Mouse (Mus musculus): ENCODE data around the gene Ube2j2. TPM values are rescaled to one million over a fixed set of nuclear protein-coding genes. Genes with fewer than 3 reads are reported as not detected.

Ube2j2 gene
- 87.9 and 99.7 TPM in 2 replicates for polyA plus RNA-seq (2015; fragmentation: Nextera tagmentation; extraction: Ambion mirVana)

DNA sequence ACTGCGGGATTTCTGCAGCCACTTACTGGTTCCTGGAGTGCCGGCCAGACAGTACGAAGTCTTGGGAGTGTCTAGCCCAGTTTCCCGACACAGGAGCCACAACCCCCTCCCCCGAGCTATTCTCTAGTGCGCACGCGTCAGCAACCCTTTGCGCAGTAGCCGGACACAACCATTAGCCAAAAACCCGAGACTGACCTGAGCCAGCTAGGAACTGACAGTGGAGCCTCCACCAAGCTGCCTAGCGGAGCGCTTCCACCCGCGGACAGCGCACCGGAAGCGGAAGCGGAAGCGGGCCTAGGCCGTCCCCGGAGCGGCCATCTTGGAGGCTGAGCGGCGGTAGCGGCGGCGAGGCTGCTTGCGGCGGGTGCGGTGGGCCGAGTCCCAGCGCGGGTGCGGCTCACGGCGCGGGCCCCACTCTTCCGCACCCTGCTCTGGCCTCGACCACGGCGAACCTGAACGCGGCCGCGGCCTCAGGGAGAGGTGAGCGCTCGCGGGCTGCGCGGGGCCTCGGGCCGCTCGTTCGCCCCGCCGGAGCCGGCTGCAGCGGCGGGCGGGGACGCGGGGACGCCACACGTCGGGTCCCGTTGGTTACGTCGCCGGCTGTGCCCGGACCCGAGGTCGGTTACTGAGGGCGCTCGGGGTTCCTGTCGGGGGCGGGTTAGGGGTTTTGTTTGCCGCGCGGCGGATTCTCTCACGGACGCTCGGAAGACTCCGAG, at the start of gene Ube2j2:
Gene Ube2j2 (plus strand): TSS at position 298 of the 716 bp plus-strand sequence.
- Histone ChIP-seq H3K36me3 (peaks cover 20% of the 10 kb centered on the region), H3K9me3 (no peaks in the 10 kb centered on the region), H3K4me2 (peak within 1 kb of the TSS; percentile 90), H3K4me3 (peak within 1 kb of the TSS; percentile 98), H3K27ac (peak within 1 kb of the TSS; percentile 93), H3K27me3 (no peaks in the 10 kb centered on the region), H3K9ac (peak within 1 kb of the TSS; percentile 91), H3K4me1 (peaks cover 22% of the 10 kb centered on the region)
- ATAC-seq (ENCODE audit: insufficient number of reproducible peaks, low FRiP score, low TSS enrichment, low read depth): peak; percentile 93
- WGBS: under 1% methylated on average over 74 of the region's 85 CpGs

GRCm38 (mm10) chr4:155894311-155894881, 49.2 kb upstream of the Ube2j2 start:
- WGBS: 19% methylated on average over 8 of the region's 8 CpGs
- peak overlapping the region; percentile 92 for H3K4me3 ChIP-seq
- H3K36me3 ChIP-seq: peaks cover 33% of the 10 kb centered on the region
- peak overlapping the region; percentile 17 for H3K27ac ChIP-seq
- no peaks in the 10 kb centered on the region for H3K27me3 ChIP-seq
- H3K4me2 ChIP-seq: peak overlapping the region; percentile 85
- H3K9me3 ChIP-seq: no peaks in the 10 kb centered on the region
- peaks cover 46% of the 10 kb centered on the region for H3K4me1 ChIP-seq
- ATAC-seq (ENCODE audit: insufficient number of reproducible peaks, low FRiP score, low TSS enrichment, low read depth): no peak
- no peak overlapping the region for H3K9ac ChIP-seq

DNA sequence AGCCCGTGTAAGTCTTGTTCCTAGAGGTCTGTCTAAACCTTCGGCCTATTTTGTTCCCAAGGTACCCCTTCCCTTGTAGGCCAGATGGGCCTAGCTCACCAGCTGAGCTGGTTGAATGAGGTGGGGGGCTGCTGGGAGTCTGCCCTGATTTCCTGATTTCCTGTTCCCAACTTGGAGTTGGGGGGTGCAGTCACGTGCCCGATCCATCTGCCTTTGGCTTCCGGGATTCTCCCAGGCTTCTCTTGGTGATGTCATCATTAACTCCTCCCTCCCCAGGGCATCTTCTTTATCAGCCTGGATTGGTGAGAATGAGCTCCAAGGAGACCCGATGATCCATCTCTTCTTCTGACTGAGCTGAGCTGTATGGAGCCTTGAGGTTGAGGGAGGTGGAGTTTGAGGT, 48.4 kb upstream of the Ube2j2 start:
- Histone ChIP-seq H3K27ac (peak overlapping the region; percentile 17), H3K36me3 (peaks cover 36% of the 10 kb centered on the region), H3K27me3 (no peaks in the 10 kb centered on the region), H3K9me3 (no peaks in the 10 kb centered on the region), H3K4me2 (peak overlapping the region; percentile 85; the same call in 1 of the 2 replicates), H3K9ac (no peak overlapping the region), H3K4me1 (peaks cover 42% of the 10 kb centered on the region), H3K4me3 (no peak overlapping the region)
- 38% methylated on average over 6 of the region's 6 CpGs for WGBS
- ATAC-seq (ENCODE audit: insufficient number of reproducible peaks, low FRiP score, low TSS enrichment, low read depth): no peak

DNA sequence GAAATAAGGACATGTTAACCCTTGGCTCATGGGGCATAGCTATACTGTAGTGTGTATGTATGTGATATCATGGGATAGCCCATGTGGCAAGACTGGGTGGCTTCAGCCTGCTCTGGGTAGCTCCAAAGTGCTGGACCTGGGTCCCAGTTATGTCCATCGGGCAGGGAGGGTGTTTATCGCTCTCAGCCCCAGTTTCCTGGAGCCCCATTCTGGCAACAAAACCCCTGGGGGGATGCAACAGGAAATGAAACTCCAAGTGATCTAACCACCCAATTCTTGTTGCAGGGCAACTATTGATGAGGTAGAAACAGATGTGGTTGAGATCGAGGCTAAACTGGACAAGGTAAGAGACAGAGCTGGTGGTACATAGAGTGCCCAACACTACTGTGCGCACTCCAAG, 47.8 kb upstream of the Ube2j2 start:
- Histone ChIP-seq H3K27me3 (no peaks in the 10 kb centered on the region), H3K4me2 (no peak overlapping the region), H3K9me3 (no peaks in the 10 kb centered on the region), H3K9ac (no peak overlapping the region), H3K4me3 (no peak overlapping the region), H3K36me3 (peaks cover 42% of the 10 kb centered on the region), H3K27ac (no peak overlapping the region), H3K4me1 (peaks cover 36% of the 10 kb centered on the region)
- WGBS: 88% methylated on average over 4 of the region's 4 CpGs
- ATAC-seq (ENCODE audit: insufficient number of reproducible peaks, low FRiP score, low TSS enrichment, low read depth): no peak

DNA sequence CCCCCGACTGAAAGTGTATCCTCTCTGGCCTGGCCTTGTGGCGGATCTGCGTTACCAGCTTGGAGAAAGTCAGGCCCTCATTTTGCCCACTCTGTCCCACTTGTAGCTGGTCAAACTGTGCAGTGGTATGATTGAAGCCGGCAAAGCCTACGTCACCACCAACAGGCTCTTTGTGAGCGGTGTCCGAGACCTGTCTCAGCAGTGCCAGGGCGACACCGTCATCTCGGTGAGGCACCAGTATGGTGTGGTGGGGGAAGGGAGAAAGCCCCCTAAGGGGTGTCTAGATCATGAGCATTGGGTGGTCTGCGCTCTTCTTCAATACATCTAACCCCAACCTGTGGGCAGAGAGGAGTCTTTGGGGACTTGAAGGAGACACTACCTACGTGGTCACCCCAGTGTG, 47.2 kb upstream of the Ube2j2 start:
- 98% methylated on average over 12 of the region's 12 CpGs for WGBS
- peaks cover 48% of the 10 kb centered on the region for H3K36me3 ChIP-seq
- H3K4me1 ChIP-seq: peaks cover 37% of the 10 kb centered on the region
- H3K9ac ChIP-seq: no peak overlapping the region
- H3K4me3 ChIP-seq: no peak overlapping the region
- no peak overlapping the region for H3K27ac ChIP-seq
- ATAC-seq (ENCODE audit: insufficient number of reproducible peaks, low FRiP score, low TSS enrichment, low read depth): no peak
- no peaks in the 10 kb centered on the region for H3K27me3 ChIP-seq
- no peak overlapping the region for H3K4me2 ChIP-seq
- no peaks in the 10 kb centered on the region for H3K9me3 ChIP-seq

GRCm38 (mm10) chr4:155898318-155898717, 45.3 kb upstream of the Ube2j2 start:
- H3K9ac ChIP-seq: no peak overlapping the region
- ATAC-seq (ENCODE audit: insufficient number of reproducible peaks, low FRiP score, low TSS enrichment, low read depth): no peak
- whole genome bisulfite sequencing: 96% methylated on average over 2 of the region's 2 CpGs
- H3K4me1 ChIP-seq: peaks cover 28% of the 10 kb centered on the region
- H3K36me3 ChIP-seq: peaks cover 67% of the 10 kb centered on the region
- no peaks in the 10 kb centered on the region for H3K9me3 ChIP-seq
- no peak overlapping the region for H3K4me3 ChIP-seq
- H3K27me3 ChIP-seq: no peaks in the 10 kb centered on the region
- H3K4me2 ChIP-seq: no peak overlapping the region
- no peak overlapping the region for H3K27ac ChIP-seq

DNA sequence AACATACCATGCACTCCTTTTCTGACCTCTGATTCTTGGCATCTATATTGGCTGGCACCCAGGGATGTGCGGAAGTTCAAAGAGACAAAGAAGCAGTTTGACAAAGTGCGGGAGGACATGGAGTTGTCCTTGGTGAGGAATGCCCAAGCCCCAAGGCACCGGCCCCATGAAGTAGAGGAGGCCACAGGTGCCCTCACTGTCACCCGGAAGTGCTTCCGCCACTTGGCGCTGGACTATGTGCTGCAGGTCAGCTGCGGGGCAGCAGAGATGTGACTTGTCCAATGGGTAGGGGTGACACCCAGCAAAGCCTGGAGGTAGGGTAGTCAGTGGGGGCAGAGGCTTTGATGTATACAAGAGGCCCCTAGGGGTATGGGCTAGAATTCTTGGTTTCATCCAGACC, 44.3 kb upstream of the Ube2j2 start:
- H3K27me3 ChIP-seq: no peaks in the 10 kb centered on the region
- no peak overlapping the region for H3K9ac ChIP-seq
- H3K36me3 ChIP-seq: peaks cover 77% of the 10 kb centered on the region
- WGBS: 92% methylated on average over 7 of the region's 7 CpGs
- no peak for ATAC-seq (ENCODE audit: insufficient number of reproducible peaks, low FRiP score, low TSS enrichment, low read depth)
- no peak overlapping the region for H3K4me3 ChIP-seq
- H3K9me3 ChIP-seq: no peaks in the 10 kb centered on the region
- H3K4me1 ChIP-seq: peaks cover 18% of the 10 kb centered on the region
- no peak overlapping the region for H3K4me2 ChIP-seq
- H3K27ac ChIP-seq: no peak overlapping the region

GRCm38 (mm10) chr4:155901205-155901604, 42.4 kb upstream of the Ube2j2 start:
- WGBS: 78% methylated on average over 3 of the region's 3 CpGs
- Histone ChIP-seq H3K9me3 (no peaks in the 10 kb centered on the region), H3K4me3 (no peak overlapping the region), H3K27me3 (no peaks in the 10 kb centered on the region), H3K9ac (no peak overlapping the region), H3K4me2 (no peak overlapping the region), H3K4me1 (0 out of 2 replicates have a peak, but pooled peaks cover 3% of the 10 kb centered on the region), H3K27ac (no peak overlapping the region), H3K36me3 (peaks cover 92% of the 10 kb centered on the region)
- no peak for ATAC-seq (ENCODE audit: insufficient number of reproducible peaks, low FRiP score, low TSS enrichment, low read depth)

- Histone ChIP-seq H3K36me3 (peaks cover 87% of the 10 kb centered on the region), H3K27me3 (no peaks in the 10 kb centered on the region), H3K4me1 (0 out of 2 replicates have a peak, but pooled peaks cover 3% of the 10 kb centered on the region), H3K4me3 (no peak overlapping the region), H3K4me2 (no peak overlapping the region), H3K9me3 (no peaks in the 10 kb centered on the region), H3K27ac (no peak overlapping the region), H3K9ac (no peak overlapping the region)
- WGBS: 93% methylated on average over 13 of the region's 13 CpGs
- ATAC-seq (ENCODE audit: insufficient number of reproducible peaks, low FRiP score, low TSS enrichment, low read depth): no peak
Observed at GRCm38 (mm10) chr4:155903246-155903645, 40.4 kb upstream of the Ube2j2 start.

DNA sequence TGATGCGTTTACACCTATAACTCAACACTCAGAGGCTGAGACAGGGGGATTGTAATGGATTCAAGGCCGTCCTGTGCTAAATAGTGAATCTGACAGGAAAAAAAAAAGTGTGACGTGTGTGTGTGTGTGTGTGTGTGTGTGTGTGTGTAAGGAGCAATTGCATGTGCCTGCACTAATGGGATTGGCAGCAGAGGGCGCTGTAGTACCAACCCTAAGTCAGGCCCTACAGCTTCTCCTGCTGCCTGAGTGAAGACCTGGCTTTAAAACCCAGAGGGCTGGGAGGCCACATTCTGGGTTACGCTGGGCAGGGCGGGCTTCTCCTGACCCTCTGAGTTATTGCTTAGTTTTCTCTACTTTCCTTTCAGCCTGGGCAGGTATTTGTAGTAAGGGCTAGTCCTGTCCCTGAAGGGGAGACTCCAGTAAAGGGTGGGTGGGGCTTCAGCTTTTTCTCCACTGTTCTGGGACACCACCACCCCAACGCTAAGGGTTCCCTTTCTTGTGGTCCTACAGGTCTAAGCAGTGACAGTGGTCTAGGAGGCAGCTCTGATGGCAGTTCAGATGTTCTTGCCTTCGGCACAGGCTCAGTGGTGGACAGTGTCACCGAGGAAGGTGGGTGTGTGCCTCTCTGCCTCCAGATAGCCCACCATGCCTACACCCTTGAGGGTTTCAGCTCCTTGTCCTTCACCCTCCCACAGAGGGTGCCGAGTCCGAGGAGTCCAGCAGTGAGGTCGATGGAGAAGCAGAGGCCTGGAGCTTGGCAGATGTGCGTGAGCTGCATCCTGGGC, 39.1 kb upstream of the Ube2j2 start:
- no peak overlapping the region for H3K4me3 ChIP-seq
- 88% methylated on average over 13 of the region's 13 CpGs for WGBS

DNA sequence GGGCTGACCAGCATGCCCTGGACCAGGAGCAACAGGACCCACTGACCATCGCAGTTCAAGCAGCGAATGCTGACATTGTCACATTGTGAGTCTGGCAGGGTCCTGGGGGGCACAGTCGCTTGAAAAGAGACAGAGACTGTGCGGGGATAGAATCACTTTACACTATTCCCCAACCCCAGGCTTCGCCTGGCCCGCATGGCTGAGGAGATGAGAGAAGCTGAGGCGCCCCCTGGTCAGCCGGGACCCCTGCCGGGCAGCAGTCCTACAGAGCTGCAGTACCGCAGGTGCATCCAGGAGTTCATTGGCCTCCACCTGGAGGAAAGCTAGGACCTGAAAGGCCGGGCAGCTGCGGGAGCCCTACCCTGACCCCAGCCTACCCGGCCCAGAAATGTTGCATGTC, 38.0 kb upstream of the Ube2j2 start:
- Histone ChIP-seq H3K9ac (no peak overlapping the region), H3K9me3 (no peaks in the 10 kb centered on the region), H3K27ac (no peak overlapping the region), H3K27me3 (no peaks in the 10 kb centered on the region), H3K4me2 (no peak overlapping the region), H3K4me3 (no peak overlapping the region), H3K4me1 (0 out of 2 replicates have a peak, but pooled peaks cover 3% of the 10 kb centered on the region), H3K36me3 (peaks cover 63% of the 10 kb centered on the region)
- no peak for ATAC-seq (ENCODE audit: insufficient number of reproducible peaks, low FRiP score, low TSS enrichment, low read depth)
- 88% methylated on average over 13 of the region's 13 CpGs for WGBS

More for the DNA sequence above, 39.1 kb upstream of the Ube2j2 start:
- Histone ChIP-seq H3K9ac (no peak overlapping the region), H3K36me3 (peaks cover 74% of the 10 kb centered on the region), H3K27ac (no peak overlapping the region), H3K4me2 (no peak overlapping the region), H3K4me1 (0 out of 2 replicates have a peak, but pooled peaks cover 3% of the 10 kb centered on the region), H3K27me3 (no peaks in the 10 kb centered on the region), H3K9me3 (no peaks in the 10 kb centered on the region)
- no peak for ATAC-seq (ENCODE audit: insufficient number of reproducible peaks, low FRiP score, low TSS enrichment, low read depth)

- H3K27ac ChIP-seq: no peak overlapping the region
- WGBS: 73% methylated on average over 9 of the region's 9 CpGs
- H3K4me3 ChIP-seq: no peak overlapping the region
- 0 out of 2 replicates have a peak, but pooled peaks cover 2% of the 10 kb centered on the region for H3K4me1 ChIP-seq
- H3K4me2 ChIP-seq: no peak overlapping the region
- H3K9ac ChIP-seq: no peak overlapping the region
- H3K36me3 ChIP-seq: peaks cover 58% of the 10 kb centered on the region
- no peaks in the 10 kb centered on the region for H3K27me3 ChIP-seq
- no peaks in the 10 kb centered on the region for H3K9me3 ChIP-seq
- no peak for ATAC-seq (ENCODE audit: insufficient number of reproducible peaks, low FRiP score, low TSS enrichment, low read depth)
Observed at GRCm38 (mm10) chr4:155906125-155906524, 37.5 kb upstream of the Ube2j2 start.
